Mouse (Mus musculus): Measurements from ENCODE around the gene Cldn18. TPM values are rescaled to one million over a fixed set of nuclear protein-coding genes. Genes with fewer than 3 reads are reported as not detected.

The Cldn18 gene
- polyA plus RNA-seq (2015; fragmentation: Nextera tagmentation; extraction: Ambion mirVana) = not detected in 2 replicates

GRCm38 (mm10) chr9:99717134-99717533 lies at the start of gene Cldn18:
Gene Cldn18 (minus strand): TSS chr9:99717267.
- Histone ChIP-seq H3K27me3 (replicated peaks; ENCODE audit: control insufficient read depth, insufficient read depth, low read length) (no peaks in the 10 kb centered on the region), H3K9ac (ENCODE audit: low read depth, low read length) (no peak within 1 kb of the TSS), H3K4me3 (ENCODE audit: low read length) (no peak within 1 kb of the TSS), H3K36me3 (ENCODE audit: control insufficient read depth, insufficient read depth, low read length) (no peaks in the 10 kb centered on the region), H3K27ac (ENCODE audit: low read depth, low read length) (no peak within 1 kb of the TSS), H3K4me1 (ENCODE audit: control insufficient read depth, insufficient read depth, low read depth, low read length) (no peaks in the 10 kb centered on the region), H3K4me2 (ENCODE audit: low read length) (no peak within 1 kb of the TSS), H3K9me3 (ENCODE audit: control insufficient read depth, low read length) (no peaks in the 10 kb centered on the region)
- 94% methylated on average over 14 of the region's 14 CpGs for WGBS
- ATAC-seq = no peak

- Histone ChIP-seq H3K4me3 (ENCODE audit: low read length) (no peak overlapping the region), H3K9ac (ENCODE audit: low read depth, low read length) (no peak overlapping the region), H3K9me3 (ENCODE audit: control insufficient read depth, low read length) (no peaks in the 10 kb centered on the region), H3K27me3 (replicated peaks; ENCODE audit: control insufficient read depth, insufficient read depth, low read length) (no peaks in the 10 kb centered on the region), H3K4me1 (ENCODE audit: control insufficient read depth, insufficient read depth, low read depth, low read length) (no peaks in the 10 kb centered on the region), H3K36me3 (ENCODE audit: control insufficient read depth, insufficient read depth, low read length) (no peaks in the 10 kb centered on the region), H3K27ac (ENCODE audit: low read depth, low read length) (no peak overlapping the region), H3K4me2 (ENCODE audit: low read length) (no peak overlapping the region)
- 54% methylated on average over 6 of the region's 6 CpGs for WGBS
- ATAC-seq = no peak
Observed at GRCm38 (mm10) chr9:99763530-99763929, 46.5 kb upstream of the Cldn18 start.

- Histone ChIP-seq H3K4me1 (ENCODE audit: control insufficient read depth, insufficient read depth, low read depth, low read length) (no peaks in the 10 kb centered on the region), H3K9ac (ENCODE audit: low read depth, low read length) (no peak overlapping the region), H3K27ac (ENCODE audit: low read depth, low read length) (no peak overlapping the region), H3K4me2 (ENCODE audit: low read length) (no peak overlapping the region), H3K4me3 (ENCODE audit: low read length) (no peak overlapping the region), H3K27me3 (replicated peaks; ENCODE audit: control insufficient read depth, insufficient read depth, low read length) (no peaks in the 10 kb centered on the region), H3K9me3 (ENCODE audit: control insufficient read depth, low read length) (no peaks in the 10 kb centered on the region), H3K36me3 (ENCODE audit: control insufficient read depth, insufficient read depth, low read length) (no peaks in the 10 kb centered on the region)
- ATAC-seq = no peak
- WGBS = 81% methylated on average over 4 of the region's 4 CpGs
Observed at GRCm38 (mm10) chr9:99750272-99750671, 33.2 kb upstream of the Cldn18 start.

- Histone ChIP-seq H3K9ac (ENCODE audit: low read depth, low read length) (no peak overlapping the region), H3K4me1 (ENCODE audit: control insufficient read depth, insufficient read depth, low read depth, low read length) (no peaks in the 10 kb centered on the region), H3K27ac (ENCODE audit: low read depth, low read length) (no peak overlapping the region), H3K9me3 (ENCODE audit: control insufficient read depth, low read length) (no peaks in the 10 kb centered on the region), H3K4me3 (ENCODE audit: low read length) (no peak overlapping the region), H3K36me3 (ENCODE audit: control insufficient read depth, insufficient read depth, low read length) (no peaks in the 10 kb centered on the region), H3K4me2 (ENCODE audit: low read length) (no peak overlapping the region), H3K27me3 (replicated peaks; ENCODE audit: control insufficient read depth, insufficient read depth, low read length) (no peaks in the 10 kb centered on the region)
- 98% methylated on average over 1 of the region's 1 CpGs for WGBS
- no peak for ATAC-seq
Observed at GRCm38 (mm10) chr9:99748279-99748678, 31.2 kb upstream of the Cldn18 start.

- WGBS = 67% methylated on average over 4 of the region's 4 CpGs
- ATAC-seq = no peak
Observed at GRCm38 (mm10) chr9:99747731-99748130, 30.7 kb upstream of the Cldn18 start.

GRCm38 (mm10) chr9:99744548-99744947 lies 27.5 kb upstream of the Cldn18 start:
- H3K27me3 ChIP-seq (replicated peaks; ENCODE audit: control insufficient read depth, insufficient read depth, low read length) = no peaks in the 10 kb centered on the region
- no peaks in the 10 kb centered on the region for H3K9me3 ChIP-seq (ENCODE audit: control insufficient read depth, low read length)
- no peak overlapping the region for H3K9ac ChIP-seq (ENCODE audit: low read depth, low read length)
- 38% methylated on average over 5 of the region's 5 CpGs for WGBS
- H3K4me3 ChIP-seq (ENCODE audit: low read length) = no peak overlapping the region
- peak; percentile 61 for ATAC-seq
- H3K27ac ChIP-seq (ENCODE audit: low read depth, low read length) = no peak overlapping the region
- H3K36me3 ChIP-seq (ENCODE audit: control insufficient read depth, insufficient read depth, low read length) = no peaks in the 10 kb centered on the region
- H3K4me1 ChIP-seq (ENCODE audit: control insufficient read depth, insufficient read depth, low read depth, low read length) = no peaks in the 10 kb centered on the region
- no peak overlapping the region for H3K4me2 ChIP-seq (ENCODE audit: low read length)

More at GRCm38 (mm10) chr9:99747731-99748130, 30.7 kb upstream of the Cldn18 start:
- Histone ChIP-seq H3K4me1 (ENCODE audit: control insufficient read depth, insufficient read depth, low read depth, low read length) (no peaks in the 10 kb centered on the region), H3K9me3 (ENCODE audit: control insufficient read depth, low read length) (no peaks in the 10 kb centered on the region), H3K9ac (ENCODE audit: low read depth, low read length) (no peak overlapping the region), H3K4me3 (ENCODE audit: low read length) (no peak overlapping the region), H3K27ac (ENCODE audit: low read depth, low read length) (no peak overlapping the region), H3K27me3 (replicated peaks; ENCODE audit: control insufficient read depth, insufficient read depth, low read length) (no peaks in the 10 kb centered on the region), H3K4me2 (ENCODE audit: low read length) (no peak overlapping the region), H3K36me3 (ENCODE audit: control insufficient read depth, insufficient read depth, low read length) (no peaks in the 10 kb centered on the region)

GRCm38 (mm10) chr9:99729943-99730646 lies 13.0 kb upstream of the Cldn18 start:
- no peak overlapping the region for H3K9ac ChIP-seq (ENCODE audit: low read depth, low read length)
- H3K9me3 ChIP-seq (ENCODE audit: control insufficient read depth, low read length) = peaks cover under 1% of the 10 kb centered on the region; the same call in 1 of the 2 replicates
- H3K4me3 ChIP-seq (ENCODE audit: low read length) = no peak overlapping the region
- no peaks in the 10 kb centered on the region for H3K36me3 ChIP-seq (ENCODE audit: control insufficient read depth, insufficient read depth, low read length)
- H3K4me1 ChIP-seq (ENCODE audit: control insufficient read depth, insufficient read depth, low read depth, low read length) = no peaks in the 10 kb centered on the region
- ATAC-seq = peak; percentile 86
- no peak overlapping the region for H3K27ac ChIP-seq (ENCODE audit: low read depth, low read length)
- WGBS = 38% methylated on average over 15 of the region's 15 CpGs
- no peak overlapping the region for H3K4me2 ChIP-seq (ENCODE audit: low read length)
- no peaks in the 10 kb centered on the region; the same call in 1 of the 2 replicates for H3K27me3 ChIP-seq (replicated peaks; ENCODE audit: control insufficient read depth, insufficient read depth, low read length)

- ATAC-seq = no peak
- no peaks in the 10 kb centered on the region for H3K4me1 ChIP-seq (ENCODE audit: control insufficient read depth, insufficient read depth, low read depth, low read length)
- H3K27ac ChIP-seq (ENCODE audit: low read depth, low read length) = no peak overlapping the region
- no peak overlapping the region for H3K4me3 ChIP-seq (ENCODE audit: low read length)
- H3K4me2 ChIP-seq (ENCODE audit: low read length) = no peak overlapping the region
- no peaks in the 10 kb centered on the region for H3K36me3 ChIP-seq (ENCODE audit: control insufficient read depth, insufficient read depth, low read length)
- H3K9ac ChIP-seq (ENCODE audit: low read depth, low read length) = no peak overlapping the region
- whole genome bisulfite sequencing = 70% methylated on average over 11 of the region's 11 CpGs
- no peaks in the 10 kb centered on the region; the same call in 1 of the 2 replicates for H3K27me3 ChIP-seq (replicated peaks; ENCODE audit: control insufficient read depth, insufficient read depth, low read length)
- no peaks in the 10 kb centered on the region for H3K9me3 ChIP-seq (ENCODE audit: control insufficient read depth, low read length)
Observed at GRCm38 (mm10) chr9:99727819-99728218, 10.8 kb upstream of the Cldn18 start.

- ATAC-seq = no peak
- Histone ChIP-seq H3K36me3 (ENCODE audit: control insufficient read depth, insufficient read depth, low read length) (no peaks in the 10 kb centered on the region), H3K27me3 (replicated peaks; ENCODE audit: control insufficient read depth, insufficient read depth, low read length) (no peaks in the 10 kb centered on the region), H3K9ac (ENCODE audit: low read depth, low read length) (no peak overlapping the region), H3K4me1 (ENCODE audit: control insufficient read depth, insufficient read depth, low read depth, low read length) (no peaks in the 10 kb centered on the region), H3K27ac (ENCODE audit: low read depth, low read length) (no peak overlapping the region), H3K4me2 (ENCODE audit: low read length) (no peak overlapping the region), H3K9me3 (ENCODE audit: control insufficient read depth, low read length) (no peaks in the 10 kb centered on the region), H3K4me3 (ENCODE audit: low read length) (no peak overlapping the region)
- WGBS = 84% methylated on average over 8 of the region's 8 CpGs
Observed at GRCm38 (mm10) chr9:99725278-99725677, 8.2 kb upstream of the Cldn18 start.

Measured in hindbrain, embryonic 16.5 days (tissue).